Mouse (Mus musculus) layer of hippocampus, adult 2 months (tissue): Measurements from ENCODE around the gene Pdlim5. TPM values are rescaled to one million over a fixed set of nuclear protein-coding genes. Genes with fewer than 3 reads are reported as not detected.
"Not testable (repeated sequence)": the region's sequence is repeated elsewhere in the genome, so short reads cannot be mapped to it uniquely, and the experiment has no call there.

Experiments
- DNase-seq, 2 experiments: peaks; one replicate each; pipeline ENCODE4 v3.0.0; 2022; ENCODE audit warnings: low spot score in 2 of 2
- H3K27ac ChIP-seq: fragments of 200-600 bp; 2 replicates; pipeline ENCODE4 v1.8.1; 2022
- H3K4me3 ChIP-seq: fragments of 200-600 bp; 2 replicates; pipeline ENCODE4 v1.8.1; 2022; ENCODE audit warnings: mild to moderate bottlenecking
- CTCF ChIP-seq: fragments of 200-600 bp; conservative IDR thresholded peaks from 2 replicates; pipeline ENCODE4 v1.8.1; 2022; ENCODE audit warnings: antibody characterized with exemption, mild to moderate bottlenecking, moderate library complexity
- long read RNA-seq, 2 experiments: library from polyadenylated mRNA; stranded (forward); transcript quantifications; one replicate each; pipeline ENCODE4 v2.0.0; 2021; ENCODE audit warnings: borderline mapping rate in 2 of 2
- total RNA-seq, 2 experiments: library from RNA; stranded (reverse); gene quantifications; 2 replicates each; pipeline ENCODE4 v1.2.3; 2021

Pdlim5 gene
- total RNA-seq, result 10 to 100 TPM; 22.9 to 31.3 TPM
- long read RNA-seq, experiment 1, full-length matches to known transcripts, result 4 of 12 reads
- long read RNA-seq, experiment 1, partial matches to known transcripts, result 0 of 12 reads
- long read RNA-seq, experiment 1, other reads (novel, unspliced or antisense), result 8 of 12 reads
- long read RNA-seq, experiment 2, full-length matches to known transcripts, result 3 of 19 reads
- long read RNA-seq, experiment 2, partial matches to known transcripts, result 6 of 19 reads
- long read RNA-seq, experiment 2, other reads (novel, unspliced or antisense), result 10 of 19 reads

DNA sequence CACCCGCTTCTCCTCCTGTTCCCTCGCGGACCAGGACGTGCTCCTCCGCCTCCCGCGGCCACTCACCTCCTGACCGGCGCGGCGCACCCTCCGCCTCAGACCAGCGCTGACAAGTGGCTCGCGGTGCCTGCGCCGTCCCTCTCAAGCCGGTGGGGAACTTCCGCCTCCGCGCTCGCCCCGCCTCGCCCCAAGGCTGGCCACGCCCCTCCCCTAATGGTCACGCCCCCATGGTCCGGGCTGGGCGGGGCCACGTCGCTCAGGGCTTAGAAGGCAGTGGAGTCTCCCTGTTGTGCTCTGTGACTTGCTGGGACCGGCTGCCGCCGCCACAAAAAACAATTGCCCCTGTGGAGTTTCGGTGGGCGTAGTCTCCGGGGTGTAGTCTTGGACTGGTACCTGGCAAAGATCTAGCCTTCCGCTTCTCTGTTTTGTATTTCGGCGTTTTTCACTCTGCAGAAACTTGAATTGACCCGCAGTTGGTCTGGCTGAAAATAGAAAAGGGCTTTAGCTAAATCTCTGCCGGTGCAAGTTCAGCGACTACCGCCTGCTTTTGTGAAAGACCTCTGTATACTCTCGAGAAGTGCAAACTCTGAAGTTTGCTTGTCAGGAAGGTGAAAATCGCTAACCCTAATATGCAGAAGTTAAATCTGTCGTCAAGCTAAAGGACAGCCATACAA, at the start of gene Pdlim5:
TSS of gene Pdlim5 (minus strand) at position 177 of the 674 bp plus-strand sequence.
- Histone ChIP-seq H3K27ac (peak within 1 kb of the TSS; percentile 88), H3K4me3 (peak within 1 kb of the TSS; percentile 85)
- peak; percentile 86 to 87 for DNase-seq
- no peak for TF ChIP-seq CTCF

DNA sequence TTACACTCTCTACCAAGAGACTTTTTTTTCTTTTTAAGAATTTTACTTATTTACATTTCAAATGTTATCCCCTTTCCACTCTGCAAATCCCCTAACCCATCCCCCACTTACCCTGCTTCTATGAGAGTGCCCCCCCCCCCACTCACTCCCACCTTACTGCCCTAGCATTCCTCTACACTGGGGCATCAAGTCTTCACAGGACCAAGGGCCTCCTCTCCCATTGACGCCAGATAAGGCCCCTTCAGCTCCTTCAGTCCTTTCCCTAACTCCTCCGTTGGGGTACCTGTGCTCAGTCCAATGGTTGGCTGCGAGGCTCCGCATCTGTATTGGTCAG, 48.2 kb upstream of the Pdlim5 start:
- DNase-seq, result no peak
- Histone ChIP-seq H3K27ac (no peak overlapping the region), H3K4me3 (no peak overlapping the region)
- no peak for TF ChIP-seq CTCF

DNA sequence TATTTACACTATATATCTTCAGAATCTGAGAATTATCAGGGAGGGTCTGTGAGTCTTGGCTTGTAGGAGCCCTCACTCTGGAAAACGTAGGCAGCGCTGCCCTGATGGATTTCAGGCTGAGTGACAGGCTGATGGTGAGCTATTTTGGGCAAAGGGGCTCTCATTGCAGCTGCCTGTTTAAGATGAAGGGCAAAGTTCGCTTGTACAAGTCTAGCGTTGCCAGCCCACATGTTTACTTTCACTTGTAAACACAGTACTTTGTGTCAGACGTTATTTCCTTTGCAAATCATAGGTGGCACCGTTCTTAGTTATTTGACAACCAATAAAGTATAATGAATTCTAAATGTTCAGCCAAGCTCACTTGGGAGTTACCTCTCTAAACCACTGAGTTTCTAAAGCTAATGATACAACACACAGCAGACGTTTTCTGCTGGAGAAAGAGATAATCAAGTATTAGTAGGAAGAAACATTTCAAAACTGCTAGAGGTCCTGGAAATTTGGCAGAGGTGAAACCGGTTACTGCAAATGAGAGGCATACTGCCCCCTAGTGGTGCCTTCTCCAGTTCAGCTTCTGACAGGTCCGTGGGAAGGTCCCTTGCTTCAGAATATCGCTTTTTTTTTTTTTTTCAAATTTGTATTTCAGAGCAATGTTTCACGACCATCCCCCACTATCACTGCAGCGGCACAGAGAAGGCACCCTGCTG, 47.7 kb upstream of the Pdlim5 start:
- peak; percentile 73 to 91 for DNase-seq
- TF ChIP-seq CTCF, result peak; percentile 96
- Histone ChIP-seq H3K27ac (no peak overlapping the region), H3K4me3 (peak overlapping the region; percentile 26; the same call in 1 of the 2 replicates)

GRCm38 (mm10) chr3:142442161-142442560, 46.7 kb upstream of the Pdlim5 start:
- TF ChIP-seq CTCF, result no peak
- no peak for DNase-seq

DNA sequence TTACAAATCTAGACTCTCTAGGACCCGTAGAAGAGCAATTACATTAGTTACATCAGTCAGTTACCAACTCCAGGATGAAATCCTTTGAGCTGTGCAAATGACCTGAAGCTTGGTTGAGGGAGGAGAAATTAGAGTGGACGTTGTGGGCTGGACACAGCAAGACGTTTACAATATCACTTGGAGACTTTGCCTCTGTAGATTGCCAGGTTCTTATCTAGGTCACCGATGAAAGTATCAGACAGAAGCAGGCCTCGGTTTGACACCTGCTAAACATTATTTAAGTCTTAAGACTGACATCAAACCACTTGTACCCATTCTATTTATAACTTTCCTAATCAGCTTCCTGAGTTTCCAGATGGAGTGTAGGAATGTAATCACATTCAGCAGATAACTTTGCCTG, 45.6 kb upstream of the Pdlim5 start:
- TF ChIP-seq CTCF, result no peak
- no peak overlapping the region for H3K4me3 ChIP-seq
- no peak for DNase-seq
- H3K27ac ChIP-seq, result no peak overlapping the region

More at GRCm38 (mm10) chr3:142442161-142442560, 46.7 kb upstream of the Pdlim5 start:
- H3K4me3 ChIP-seq, result no peak overlapping the region
- no peak overlapping the region for H3K27ac ChIP-seq

- no peak for TF ChIP-seq CTCF
- Histone ChIP-seq H3K4me3 (no peak overlapping the region), H3K27ac (no peak overlapping the region)
- no peak for DNase-seq
Measured at GRCm38 (mm10) chr3:142440191-142440590, 44.7 kb upstream of the Pdlim5 start.

DNA sequence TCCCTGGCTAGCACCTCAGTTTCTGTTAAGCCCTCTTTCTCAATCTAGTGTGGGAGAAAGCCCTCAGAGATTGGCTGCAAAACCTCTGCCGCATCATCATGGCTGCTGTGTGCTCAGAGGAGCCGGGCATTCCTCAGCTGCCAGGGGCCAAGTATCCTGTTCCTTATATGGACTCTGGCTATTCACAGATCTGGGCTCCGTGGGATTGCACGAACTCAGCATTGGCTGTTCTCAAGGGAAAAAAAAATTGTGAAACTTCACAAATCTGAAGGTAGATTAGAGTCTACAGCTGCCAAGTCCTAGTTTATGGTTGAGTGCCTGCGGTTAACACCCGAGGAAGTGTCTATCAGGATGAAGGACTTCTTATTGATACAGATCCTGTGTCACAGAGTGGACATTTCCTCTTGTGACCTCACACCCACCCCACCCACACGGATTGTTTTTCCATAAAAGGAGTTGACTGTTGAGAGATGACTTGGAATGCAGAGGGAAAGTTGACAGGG, 44.1 kb upstream of the Pdlim5 start:
- Histone ChIP-seq H3K4me3 (no peak overlapping the region), H3K27ac (no peak overlapping the region)
- DNase-seq, result no peak
- TF ChIP-seq CTCF, result no peak

DNA sequence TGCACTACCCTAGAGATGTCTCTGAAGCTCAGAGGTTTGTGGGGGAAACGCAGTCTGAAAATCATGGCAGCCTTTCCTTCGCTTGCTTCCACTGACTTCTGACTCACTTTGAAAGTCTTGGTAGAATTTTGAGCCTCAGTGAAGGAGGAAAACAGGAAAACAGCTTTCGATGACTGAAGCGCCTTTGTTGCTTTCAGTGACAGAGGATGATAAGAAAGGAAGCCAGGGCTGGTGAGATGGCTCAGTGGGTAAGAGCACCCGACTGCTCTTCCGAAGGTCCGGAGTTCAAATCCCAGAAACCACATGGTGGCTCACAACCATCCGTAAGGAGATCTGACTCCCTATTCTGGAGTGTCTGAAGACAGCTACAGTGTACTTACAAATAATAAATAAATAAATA, 43.1 kb upstream of the Pdlim5 start:
- H3K4me3 ChIP-seq, DNase-seq, H3K27ac ChIP-seq: not testable (repeated sequence)

GRCm38 (mm10) chr3:142436824-142437223, 41.3 kb upstream of the Pdlim5 start:
- Histone ChIP-seq H3K4me3 (no peak overlapping the region), H3K27ac (no peak overlapping the region)
- no peak for DNase-seq
- no peak for TF ChIP-seq CTCF

DNA sequence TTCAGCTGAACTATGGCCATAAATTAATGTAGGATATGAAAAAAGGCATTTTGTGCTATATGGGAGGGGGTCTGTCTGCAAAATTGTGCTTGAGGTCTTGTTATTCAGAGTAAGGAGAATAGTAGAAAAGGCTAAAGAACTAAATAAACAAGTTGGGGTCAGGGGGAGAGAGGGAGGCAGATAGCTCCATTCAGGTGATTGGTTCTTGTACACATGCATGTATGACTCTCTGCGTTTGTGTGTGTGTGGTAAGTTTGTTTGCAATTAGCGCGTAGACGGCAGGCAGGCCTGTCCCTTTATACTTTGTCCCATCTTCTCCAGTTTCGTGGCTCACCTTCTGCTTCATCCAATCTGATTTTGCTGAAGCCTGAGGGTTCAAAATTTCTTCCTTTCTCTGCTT, 40.7 kb upstream of the Pdlim5 start:
- no peak overlapping the region for H3K27ac ChIP-seq
- TF ChIP-seq CTCF, result no peak
- no peak for DNase-seq
- H3K4me3 ChIP-seq, result no peak overlapping the region

DNA sequence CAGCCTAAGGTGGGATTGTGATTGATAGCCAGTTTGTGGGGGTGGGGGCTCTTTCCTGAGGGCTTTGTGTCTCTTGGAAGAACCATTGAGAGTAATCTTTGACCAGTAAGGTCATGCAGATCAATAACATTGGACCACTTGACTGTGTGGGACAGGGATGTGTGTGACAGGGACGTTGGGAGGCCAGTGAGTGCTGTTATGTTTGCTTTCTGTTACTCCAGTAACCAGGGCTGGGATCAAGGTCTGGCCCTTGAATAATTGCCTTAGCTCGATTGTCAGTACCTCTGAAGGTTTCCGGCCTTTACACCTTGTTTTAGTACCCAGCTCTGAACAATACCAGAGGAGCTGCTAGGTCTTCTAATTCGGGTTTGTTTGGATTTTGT, 39.3 kb upstream of the Pdlim5 start:
- DNase-seq, result no peak
- Histone ChIP-seq H3K27ac (no peak overlapping the region), H3K4me3 (no peak overlapping the region)
- TF ChIP-seq CTCF, result no peak

GRCm38 (mm10) chr3:142434127-142434785, 38.8 kb upstream of the Pdlim5 start:
- Histone ChIP-seq H3K27ac (no peak overlapping the region), H3K4me3 (no peak overlapping the region)
- DNase-seq, result no peak
- no peak for TF ChIP-seq CTCF

- TF ChIP-seq CTCF, result no peak
- DNase-seq, result no peak
- no peak overlapping the region for H3K27ac ChIP-seq
- no peak overlapping the region for H3K4me3 ChIP-seq
Measured at GRCm38 (mm10) chr3:142431481-142431880, 36.0 kb upstream of the Pdlim5 start.
